Mouse (Mus musculus) stomach, embryonic 16.5 days (tissue): ENCODE data around the gene Thsd4. TPM values are rescaled to one million over a fixed set of nuclear protein-coding genes. Genes with fewer than 3 reads are reported as not detected.

Source experiments
- ATAC-seq: fragments of 200-750 bp; cut with Nextera tagmentation; 2 replicates; pipeline ENCODE4 v1.8.0; 2017; ENCODE audit warnings: moderate number of reproducible peaks, moderate TSS enrichment; ENCODE audit not compliant: insufficient read depth, low FRiP score
- H3K27ac ChIP-seq: fragments of 300-500 bp; sonication (generic); 2 replicates; pipeline ENCODE4 v1.5.1; 2014; ENCODE audit warnings: low read length
- H3K27me3 ChIP-seq: fragments of 300-500 bp; sonication (generic); 2 replicates; pipeline ENCODE4 v1.6.1; 2014; ENCODE audit warnings: low read length, control low read depth, mixed read lengths; ENCODE audit not compliant: control insufficient read depth, insufficient read depth
- H3K36me3 ChIP-seq: fragments of 300-500 bp; sonication (generic); 2 replicates; pipeline ENCODE4 v1.6.1; 2014; ENCODE audit warnings: low read length; ENCODE audit not compliant: control insufficient read depth, insufficient read depth
- H3K4me1 ChIP-seq: fragments of 300-500 bp; sonication (generic); 2 replicates; pipeline ENCODE4 v1.6.1; 2014; ENCODE audit warnings: low read length, control low read depth, mixed read lengths; ENCODE audit not compliant: control insufficient read depth, insufficient read depth
- H3K4me2 ChIP-seq: fragments of 300-500 bp; sonication (generic); 2 replicates; pipeline ENCODE4 v1.6.1; 2014; ENCODE audit warnings: low read depth, low read length, mixed read lengths
- H3K4me3 ChIP-seq: fragments of 300-500 bp; sonication (generic); replicated peaks from 2 replicates; pipeline ENCODE4 v1.5.1; 2014; ENCODE audit warnings: mild to moderate bottlenecking, low read length
- H3K9ac ChIP-seq: fragments of 300-500 bp; sonication (generic); 2 replicates; pipeline ENCODE4 v1.6.1; 2014; ENCODE audit warnings: low read length
- H3K9me3 ChIP-seq: fragments of 300-500 bp; sonication (generic); replicated peaks from 2 replicates; pipeline ENCODE4 v1.6.1; 2016; ENCODE audit warnings: low read length, control low read depth; ENCODE audit not compliant: control insufficient read depth
- WGBS: fragments of 180-500 bp; shearing (Covaris S2); extraction: QIAGEN DNeasy Blood & Tissue Kit; methylation state at CpG from one replicate; pipeline ENCODE4 v1.1.7; 2014; 5-methylcytosine and 5-hydroxymethylcytosine counted together
- polyA plus RNA-seq: library from polyadenylated mRNA; unstranded; fragments of >200 nt; fragmentation: Nextera tagmentation; extraction: Ambion mirVana; gene quantifications from 2 replicates; pipeline ENCODE4 v1.2.1, GENCODE M21; 2015

Gene Thsd4
- polyA plus RNA-seq, 1 experiment from 2014 or later: 18.7 TPM

- no peak overlapping the region for H3K4me3 ChIP-seq
- 76% methylated on average over 9 of the region's 9 CpGs for WGBS
- H3K27ac ChIP-seq: no peak overlapping the region
- no peak overlapping the region for H3K4me2 ChIP-seq
- no peak for ATAC-seq
- H3K4me1 ChIP-seq: no peaks in the 10 kb centered on the region
- no peaks in the 10 kb centered on the region for H3K27me3 ChIP-seq
- no peaks in the 10 kb centered on the region for H3K9me3 ChIP-seq
- H3K9ac ChIP-seq: no peak overlapping the region
- H3K36me3 ChIP-seq: no peaks in the 10 kb centered on the region
Measured at GRCm38 (mm10) chr9:60124102-60124501, 397.7 kb downstream of the Thsd4 start.

GRCm38 (mm10) chr9:60123066-60123465 is 398.8 kb downstream of the Thsd4 start:
- H3K4me3 ChIP-seq: no peak overlapping the region
- no peaks in the 10 kb centered on the region for H3K4me1 ChIP-seq
- H3K27me3 ChIP-seq: no peaks in the 10 kb centered on the region
- H3K36me3 ChIP-seq: no peaks in the 10 kb centered on the region
- no peak overlapping the region for H3K4me2 ChIP-seq
- no peak overlapping the region for H3K9ac ChIP-seq
- ATAC-seq: no peak
- H3K9me3 ChIP-seq: no peaks in the 10 kb centered on the region
- no peak overlapping the region for H3K27ac ChIP-seq
- WGBS: 71% methylated on average over 1 of the region's 1 CpGs

- H3K4me3 ChIP-seq: no peak overlapping the region
- no peaks in the 10 kb centered on the region for H3K36me3 ChIP-seq
- H3K27ac ChIP-seq: peak overlapping the region; percentile 16; the same call in 1 of the 2 replicates
- H3K27me3 ChIP-seq: no peaks in the 10 kb centered on the region
- H3K4me2 ChIP-seq: no peak overlapping the region
- WGBS: 41% methylated on average over 7 of the region's 7 CpGs
- H3K9ac ChIP-seq: no peak overlapping the region
- ATAC-seq: peak; percentile 37; the same call in 1 of the 2 replicates
- no peaks in the 10 kb centered on the region for H3K4me1 ChIP-seq
- H3K9me3 ChIP-seq: no peaks in the 10 kb centered on the region
Measured at GRCm38 (mm10) chr9:60119846-60120245, 402.0 kb downstream of the Thsd4 start.

- Histone ChIP-seq H3K4me1 (no peaks in the 10 kb centered on the region), H3K4me3 (no peak overlapping the region), H3K9ac (no peak overlapping the region), H3K4me2 (no peak overlapping the region), H3K27ac (no peak overlapping the region), H3K27me3 (no peaks in the 10 kb centered on the region), H3K36me3 (no peaks in the 10 kb centered on the region), H3K9me3 (no peaks in the 10 kb centered on the region)
- WGBS: 63% methylated on average over 7 of the region's 7 CpGs
- no peak for ATAC-seq
Measured at GRCm38 (mm10) chr9:60117831-60118230, 404.0 kb downstream of the Thsd4 start.

- Histone ChIP-seq H3K4me1 (no peaks in the 10 kb centered on the region), H3K27ac (no peak overlapping the region), H3K36me3 (no peaks in the 10 kb centered on the region), H3K27me3 (no peaks in the 10 kb centered on the region), H3K4me2 (no peak overlapping the region), H3K4me3 (no peak overlapping the region), H3K9me3 (no peaks in the 10 kb centered on the region), H3K9ac (no peak overlapping the region)
- 63% methylated on average over 6 of the region's 6 CpGs for WGBS
- ATAC-seq: no peak
Measured at GRCm38 (mm10) chr9:60115711-60116247, 406.1 kb downstream of the Thsd4 start.

GRCm38 (mm10) chr9:60115306-60115705 is 406.5 kb downstream of the Thsd4 start:
- Histone ChIP-seq H3K9ac (no peak overlapping the region), H3K4me1 (no peaks in the 10 kb centered on the region), H3K4me3 (no peak overlapping the region), H3K9me3 (no peaks in the 10 kb centered on the region), H3K4me2 (no peak overlapping the region), H3K27ac (no peak overlapping the region), H3K36me3 (no peaks in the 10 kb centered on the region), H3K27me3 (no peaks in the 10 kb centered on the region)
- no peak for ATAC-seq
- 94% methylated on average over 9 of the region's 9 CpGs for WGBS

- Histone ChIP-seq H3K4me3 (no peak overlapping the region), H3K9me3 (no peaks in the 10 kb centered on the region), H3K9ac (no peak overlapping the region), H3K27ac (no peak overlapping the region), H3K27me3 (no peaks in the 10 kb centered on the region), H3K36me3 (no peaks in the 10 kb centered on the region), H3K4me2 (no peak overlapping the region), H3K4me1 (no peaks in the 10 kb centered on the region)
- ATAC-seq: no peak
- WGBS: 81% methylated on average over 5 of the region's 5 CpGs
Measured at GRCm38 (mm10) chr9:60110200-60110599, 411.6 kb downstream of the Thsd4 start.

- Histone ChIP-seq H3K9ac (no peak overlapping the region), H3K27ac (no peak overlapping the region), H3K4me1 (no peaks in the 10 kb centered on the region), H3K27me3 (no peaks in the 10 kb centered on the region), H3K9me3 (no peaks in the 10 kb centered on the region), H3K4me3 (no peak overlapping the region), H3K36me3 (no peaks in the 10 kb centered on the region), H3K4me2 (no peak overlapping the region)
- WGBS: 72% methylated on average over 6 of the region's 6 CpGs
- no peak for ATAC-seq
Measured at GRCm38 (mm10) chr9:60106683-60107082, 415.2 kb downstream of the Thsd4 start.

- no peaks in the 10 kb centered on the region for H3K36me3 ChIP-seq
- H3K4me1 ChIP-seq: no peaks in the 10 kb centered on the region
- no peak overlapping the region for H3K4me2 ChIP-seq
- no peak for ATAC-seq
- no peak overlapping the region for H3K4me3 ChIP-seq
- 42% methylated on average over 1 of the region's 1 CpGs for WGBS
- no peaks in the 10 kb centered on the region for H3K27me3 ChIP-seq
- no peak overlapping the region for H3K27ac ChIP-seq
- no peak overlapping the region for H3K9ac ChIP-seq
- no peaks in the 10 kb centered on the region for H3K9me3 ChIP-seq
Measured at GRCm38 (mm10) chr9:60106106-60106505, 415.7 kb downstream of the Thsd4 start.

- Histone ChIP-seq H3K27ac (no peak overlapping the region), H3K36me3 (no peaks in the 10 kb centered on the region), H3K4me3 (no peak overlapping the region), H3K4me2 (no peak overlapping the region), H3K27me3 (no peaks in the 10 kb centered on the region), H3K9me3 (no peaks in the 10 kb centered on the region), H3K9ac (no peak overlapping the region), H3K4me1 (no peaks in the 10 kb centered on the region)
- 28% methylated on average over 1 of the region's 1 CpGs for WGBS
- ATAC-seq: no peak
Measured at GRCm38 (mm10) chr9:60094211-60094610, 427.6 kb downstream of the Thsd4 start.
